ENCODE assay signal across 8 mouse cellular contexts in the genomic region with DNA sequence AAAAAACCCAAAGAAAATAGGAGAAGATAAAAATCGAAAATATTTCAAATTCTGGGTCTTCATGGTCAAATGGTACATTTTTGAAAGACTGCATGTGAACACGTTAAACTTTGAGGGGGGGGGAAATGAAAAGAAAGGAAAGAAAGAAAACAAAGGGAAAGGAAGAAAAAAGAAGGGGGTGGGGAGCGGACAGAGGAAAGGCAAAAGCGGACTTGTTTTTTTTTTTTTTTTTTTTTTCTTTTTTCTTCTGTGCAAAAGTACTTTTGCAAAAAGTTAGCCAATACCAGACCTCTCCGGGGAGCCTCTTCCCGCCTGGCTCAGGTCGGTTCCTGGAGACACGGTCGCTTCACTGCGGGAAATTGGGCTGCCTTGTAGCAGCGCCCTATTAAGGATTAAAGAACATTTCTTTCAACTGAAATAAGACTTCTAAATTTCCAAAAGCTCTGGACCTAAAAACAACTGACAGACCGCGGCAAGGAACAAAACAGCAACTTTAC. TPM values are rescaled to one million over a fixed set of nuclear protein-coding genes. Genes with fewer than 3 reads are reported as not detected.
A peak's percentile ranks its signal among the peaks of the same experiment; 100 is the strongest.
DNase-seq lines count a peak whose midpoint lies in the region; ATAC-seq and TF ChIP-seq lines count a peak whose summit lies in the region.

No protein-coding gene starts in this region.

- no peak for DNase-seq in heart, adult 18-20 months
- DNase-seq in ES-E14 (ENCODE audit: low read depth, low spot score): no peak
- DNase-seq in adrenal gland, adult 8-10 months: no peak
- no peak for DNase-seq in layer of hippocampus, postnatal 14 days (ENCODE audit: low spot score in 2 of 2)
- DNase-seq in urinary bladder, postnatal 25 days (ENCODE audit: low spot score): no peak

- H3K36me3 ChIP-seq in heart, embryonic 12.5 days: no peaks in the 10 kb centered on the region
- H3K36me3 ChIP-seq in ES-E14 (ENCODE audit: control insufficient read depth, insufficient read depth, low read length, poor library complexity, severe bottlenecking): no peaks in the 10 kb centered on the region

- WGBS in heart, embryonic 12.5 days: 3% methylated on average over 13 of the region's 13 CpGs

- in situ Hi-C loops in ES-E14 (cut with MboI; ENCODE audit: low sequenced_read_pairs in 2 of 2, unreplicated experiment in 2 of 2): no loop called here

- no peaks in the 10 kb centered on the region for H3K27me3 ChIP-seq in heart, embryonic 12.5 days (replicated peaks)

- peak overlapping the region; percentile 84; the same call in 1 of the 2 replicates for H3K27ac ChIP-seq in heart, embryonic 12.5 days (ENCODE audit: poor library complexity, severe bottlenecking)
- H3K27ac ChIP-seq in ES-E14 (ENCODE audit: insufficient read depth, low read depth, low read length, poor library complexity, severe bottlenecking): no peak overlapping the region

- peak overlapping the region; percentile 84; the same call in 1 of the 2 replicates for H3K9ac ChIP-seq in heart, embryonic 12.5 days
- H3K9ac ChIP-seq in ES-E14 (ENCODE audit: insufficient read depth, low read depth, low read length, poor library complexity, severe bottlenecking): peak overlapping the region; percentile 81

- peak overlapping the region; percentile 74 for H3K4me3 ChIP-seq in heart, embryonic 12.5 days
- peak overlapping the region; percentile 67 to 75 for H3K4me3 ChIP-seq in ES-E14 (ENCODE audit: insufficient read depth in 1 of 2, low read depth in 1 of 2, low read length in 2 of 2, poor library complexity in 1 of 2, severe bottlenecking in 1 of 2)

- peak; percentile 49 for ATAC-seq in heart, embryonic 12.5 days (ENCODE audit: insufficient number of reproducible peaks, low FRiP score)
- ATAC-seq in hematopoietic stem cell, adult 5-6 weeks (replicated peaks in 1 of 2; ENCODE audit: insufficient read depth in 1 of 2, low FRiP score in 2 of 2, low TSS enrichment in 1 of 2, low read depth in 1 of 2, poor library complexity in 2 of 2, severe bottlenecking in 2 of 2): peak; percentile 9 to 15; a peak in 3 of 4 replicates
- peak; percentile 13 for ATAC-seq in megakaryocyte, adult 5-6 weeks (ENCODE audit: poor library complexity, severe bottlenecking)

- no peaks in the 10 kb centered on the region for H3K9me3 ChIP-seq in heart, embryonic 12.5 days (replicated peaks)
- H3K9me3 ChIP-seq in ES-E14 (ENCODE audit: control insufficient read depth, insufficient read depth, low read depth, low read length): no peaks in the 10 kb centered on the region

- peak overlapping the region; percentile 68 for H3K4me2 ChIP-seq in heart, embryonic 12.5 days

- H3K4me1 ChIP-seq in heart, embryonic 12.5 days (replicated peaks): peaks cover 3% of the 10 kb centered on the region
- H3K4me1 ChIP-seq in ES-E14 (ENCODE audit: control insufficient read depth in 2 of 2, insufficient read depth in 2 of 2, low read length in 2 of 2, poor library complexity in 1 of 2): peaks cover 0 to 6% of the 10 kb centered on the region in 2 experiments; a peak in 2 of 4 replicates

TF ChIP-seq in ES-E14, 5 proteins besides CTCF, POLR2A, EP300 and RAD21:
- TF ChIP-seq ZNF384 (IDR thresholded peaks at IDR 0.05; ENCODE audit: low read depth, low read length) (peak; percentile 77), HCFC1 (IDR thresholded peaks at IDR 0.05; ENCODE audit: borderline replicate concordance, insufficient read depth, low read length) (no peak)

RNA-seq across cellular contexts. Expression of a gene that starts 42.0 kb away (rescaled TPM):
- 5.5 and 6.4 TPM in 2 replicates for polyA plus RNA-seq in heart, embryonic 12.5 days (2016; fragmentation: Nextera tagmentation; extraction: Ambion mirVana)
- 1 to 10 TPM; 2.2 to 2.4 TPM for total RNA-seq in heart, adult 18-20 months (2021)
- total RNA-seq in ES-E14 (2012; rRNA removed): 0.90 and 2.5 TPM in 2 replicates
- 5.4 and 5.8 TPM in 2 replicates for total RNA-seq in hematopoietic stem cell, adult 5-6 weeks (2017)
- total RNA-seq in megakaryocyte, adult 5-6 weeks (2015): 41.9 and 44.6 TPM in 2 replicates
- total RNA-seq in megakaryocyte, adult 5-6 weeks (2017): 36.0 and 46.8 TPM in 2 replicates
- 10 to 100 TPM in 1 of 4 experiments, 1 to 10 TPM in 3; 7.7 to 10.2 (median 8.5) TPM for total RNA-seq in adrenal gland, adult 8-10 months (2022)
- total RNA-seq in layer of hippocampus, postnatal 14 days (2021): under 1 TPM; 0.21 to 0.36 TPM

RNA-seq across cellular contexts. Expression of a gene that starts 53.0 kb away (rescaled TPM):
- polyA plus RNA-seq in heart, embryonic 12.5 days (2016; fragmentation: Nextera tagmentation; extraction: Ambion mirVana): 66.8 and 69.2 TPM in 2 replicates
- total RNA-seq in heart, adult 18-20 months (2021): 10 to 100 TPM; 66.8 to 67.5 TPM
- total RNA-seq in ES-E14 (2012; rRNA removed): 66.9 and 91.8 TPM in 2 replicates
- 63.7 and 83.5 TPM in 2 replicates for total RNA-seq in hematopoietic stem cell, adult 5-6 weeks (2017)
- total RNA-seq in megakaryocyte, adult 5-6 weeks (2015): 50.0 and 52.5 TPM in 2 replicates
- total RNA-seq in megakaryocyte, adult 5-6 weeks (2017): 36.1 and 42.4 TPM in 2 replicates
- total RNA-seq in adrenal gland, adult 8-10 months (2022): 100 to 1,000 TPM in 3 of 4 experiments, 10 to 100 TPM in 1; 98.3 to 124 (median 123) TPM
- total RNA-seq in layer of hippocampus, postnatal 14 days (2021): 10 to 100 TPM; 35.6 to 40.3 TPM
